Mouse (Mus musculus): ENCODE measurements around the gene B3gnt2. TPM values are rescaled to one million over a fixed set of nuclear protein-coding genes. Genes with fewer than 3 reads are reported as not detected.
A peak's percentile ranks its signal among the peaks of the same experiment; 100 is the strongest.
"Not testable (repeated sequence)": the region's sequence is repeated elsewhere in the genome, so short reads cannot be mapped to it uniquely, and the experiment has no call there.

B3gnt2 gene
- polyA plus RNA-seq, 1 experiment from 2014 or later: 2.0 TPM

DNA sequence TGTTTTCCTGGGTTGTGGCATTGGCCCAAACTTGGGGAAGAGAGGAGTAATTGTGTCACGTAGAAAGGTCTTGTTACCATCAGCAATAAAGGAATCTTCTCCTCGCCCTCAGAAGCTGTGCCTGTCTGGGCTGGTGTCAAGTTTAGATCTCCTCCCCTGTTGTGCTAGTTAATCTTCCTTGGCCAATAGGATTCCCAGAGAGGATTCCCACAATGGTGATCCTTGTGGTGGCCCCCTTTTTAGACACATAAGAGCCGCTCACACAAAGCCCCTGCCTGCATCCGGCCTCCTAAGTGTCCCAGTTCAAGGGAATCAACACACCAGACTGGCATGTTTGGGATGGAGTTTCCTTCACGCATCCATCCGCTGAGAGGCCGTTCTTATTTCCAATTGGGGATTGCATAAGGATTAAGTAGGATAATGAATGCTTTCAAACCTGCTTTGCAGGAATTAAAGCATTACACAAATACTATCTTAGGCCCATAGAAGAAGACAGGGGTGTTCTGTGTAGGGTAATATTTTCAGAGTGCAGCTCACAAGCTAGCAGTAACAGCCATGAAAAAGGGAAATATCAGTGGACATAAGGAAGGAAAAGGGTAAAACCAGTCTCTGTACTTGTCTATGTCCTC lies 118.6 kb downstream of the B3gnt2 start:
- 9% methylated on average over 7 of the region's 7 CpGs for WGBS
- Histone ChIP-seq H3K4me2 (no peak overlapping the region), H3K9ac (no peak overlapping the region), H3K27ac (no peak overlapping the region), H3K9me3 (no peaks in the 10 kb centered on the region), H3K4me3 (no peak overlapping the region), H3K27me3 (replicated peaks) (no peaks in the 10 kb centered on the region), H3K4me1 (no peaks in the 10 kb centered on the region), H3K36me3 (replicated peaks) (no peaks in the 10 kb centered on the region)
- ATAC-seq (replicated peaks): no peak; the same call in 1 of the 2 replicates

DNA sequence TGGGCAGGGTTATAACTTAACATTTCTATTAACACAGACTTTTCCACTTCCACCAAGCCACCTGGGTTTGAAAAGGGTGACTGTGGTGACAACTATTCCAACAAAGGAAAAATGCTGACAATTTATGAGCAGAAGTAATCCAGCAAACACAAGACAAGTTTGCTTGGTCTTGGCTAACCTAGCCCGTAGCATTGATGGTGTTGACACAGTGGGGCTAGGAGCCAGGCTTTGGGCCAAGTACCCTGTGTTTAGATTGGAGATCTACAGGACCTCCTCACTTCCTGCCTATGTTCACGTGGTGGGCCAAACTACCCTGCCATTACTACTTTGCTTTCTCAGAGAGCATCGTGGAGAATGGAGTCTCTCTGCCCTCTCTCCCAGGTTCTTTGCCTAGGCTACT lies 119.3 kb downstream of the B3gnt2 start:
- H3K27ac ChIP-seq: no peak overlapping the region
- WGBS: 63% methylated on average over 3 of the region's 3 CpGs
- no peak for ATAC-seq (replicated peaks)
- no peak overlapping the region for H3K9ac ChIP-seq
- no peaks in the 10 kb centered on the region for H3K9me3 ChIP-seq
- H3K4me2 ChIP-seq: no peak overlapping the region
- no peaks in the 10 kb centered on the region for H3K4me1 ChIP-seq
- no peaks in the 10 kb centered on the region for H3K27me3 ChIP-seq (replicated peaks)
- no peak overlapping the region for H3K4me3 ChIP-seq
- H3K36me3 ChIP-seq (replicated peaks): no peaks in the 10 kb centered on the region

DNA sequence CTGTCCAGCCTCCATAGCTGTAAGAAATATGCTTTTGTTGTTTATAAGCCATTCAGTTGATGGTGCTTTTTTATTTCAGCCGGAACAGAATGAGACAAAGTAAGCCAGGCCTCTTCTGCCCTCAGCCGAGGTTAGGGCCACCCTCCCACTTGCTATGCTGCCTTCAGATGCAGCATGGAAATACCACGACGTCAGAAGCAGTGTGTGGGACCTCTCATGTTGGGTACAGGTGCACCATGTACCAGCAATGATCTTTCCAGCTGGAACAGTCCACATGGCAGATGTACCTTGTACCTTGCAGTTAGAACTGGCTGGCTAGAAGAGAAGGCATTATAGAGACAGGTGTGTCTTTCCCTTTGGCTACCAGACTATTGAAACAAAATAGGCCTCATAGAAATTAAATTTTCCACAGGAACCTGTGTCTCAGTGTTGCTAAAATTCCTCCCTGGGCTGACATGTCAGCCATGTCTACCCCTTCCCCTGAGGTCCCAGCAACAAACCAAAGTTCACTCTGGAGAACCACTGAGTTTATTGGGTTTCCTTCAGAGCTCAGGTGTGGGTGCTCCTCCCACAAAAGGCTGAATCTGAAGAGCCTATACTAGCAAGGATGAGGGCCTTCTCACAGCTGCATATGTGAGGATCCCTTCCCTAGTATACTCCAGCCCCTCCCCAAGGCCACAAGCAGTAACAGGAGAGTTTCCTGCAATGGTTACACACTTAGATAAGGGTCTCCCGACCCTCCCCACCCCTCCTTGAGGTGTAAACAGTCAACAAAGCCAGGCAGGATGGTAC lies 121.1 kb downstream of the B3gnt2 start:
- Histone ChIP-seq H3K4me1 (no peaks in the 10 kb centered on the region), H3K27ac (no peak overlapping the region), H3K9ac (no peak overlapping the region), H3K36me3 (replicated peaks) (no peaks in the 10 kb centered on the region), H3K9me3 (no peaks in the 10 kb centered on the region), H3K4me3 (no peak overlapping the region), H3K4me2 (no peak overlapping the region), H3K27me3 (replicated peaks) (no peaks in the 10 kb centered on the region)
- 85% methylated on average over 5 of the region's 5 CpGs for WGBS
- ATAC-seq (replicated peaks): no peak

- no peaks in the 10 kb centered on the region for H3K36me3 ChIP-seq (replicated peaks)
- H3K4me3 ChIP-seq: no peak overlapping the region
- ATAC-seq (replicated peaks): no peak
- no peaks in the 10 kb centered on the region for H3K27me3 ChIP-seq (replicated peaks)
- no peaks in the 10 kb centered on the region for H3K4me1 ChIP-seq
- no peaks in the 10 kb centered on the region for H3K9me3 ChIP-seq
- WGBS: 79% methylated on average over 7 of the region's 7 CpGs
- no peak overlapping the region for H3K4me2 ChIP-seq
- H3K27ac ChIP-seq: no peak overlapping the region
- no peak overlapping the region for H3K9ac ChIP-seq
Measured at GRCm38 (mm10) chr11:22736521-22737225, 124.1 kb downstream of the B3gnt2 start.

DNA sequence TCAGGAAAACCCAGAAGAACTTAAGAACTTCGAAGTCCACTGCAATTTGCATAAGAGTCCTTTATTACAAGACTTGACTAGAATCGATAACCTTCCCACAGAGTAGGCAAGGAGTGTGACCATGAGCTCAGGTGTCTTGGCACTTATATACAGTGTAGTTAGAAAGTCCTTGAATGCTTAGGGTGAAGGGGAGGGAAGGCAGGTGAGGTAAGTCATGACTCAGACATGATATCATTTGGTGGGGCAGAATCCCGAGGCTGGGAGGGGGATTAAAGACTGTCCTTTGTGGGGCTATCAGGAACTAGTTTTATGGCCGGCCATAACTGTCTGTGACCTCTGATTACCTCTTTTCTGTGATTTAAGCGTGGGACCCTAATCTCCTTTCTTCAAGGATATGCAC lies 125.6 kb downstream of the B3gnt2 start:
- not testable (repeated sequence) for H3K4me1 ChIP-seq; ATAC-seq (replicated peaks); H3K27ac ChIP-seq; H3K27me3 ChIP-seq (replicated peaks); H3K4me3 ChIP-seq; H3K9me3 ChIP-seq; H3K36me3 ChIP-seq (replicated peaks); H3K4me2 ChIP-seq; H3K9ac ChIP-seq
- 82% methylated on average over 5 of the region's 5 CpGs for WGBS

DNA sequence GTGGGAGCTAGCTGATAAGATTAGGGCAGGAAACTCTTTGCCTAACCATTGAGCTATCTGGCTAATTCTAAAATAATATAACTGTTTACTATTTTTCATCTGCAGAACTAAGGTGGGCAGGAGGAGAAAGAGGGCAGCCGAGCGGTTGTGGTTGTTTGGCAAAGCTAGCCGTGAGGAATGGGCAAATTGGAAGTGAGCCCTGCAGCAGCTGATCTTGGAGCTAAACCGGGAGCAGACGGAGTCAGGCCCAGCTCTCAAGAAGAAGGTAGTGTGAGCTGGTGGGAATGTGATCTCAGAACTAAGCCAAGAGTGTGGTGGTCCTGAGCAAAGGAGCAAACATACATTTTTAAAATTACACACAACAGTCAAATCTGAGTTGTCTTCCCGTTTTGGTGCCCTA lies 126.8 kb downstream of the B3gnt2 start:
- Histone ChIP-seq H3K9me3 (no peaks in the 10 kb centered on the region), H3K4me1 (no peaks in the 10 kb centered on the region), H3K27ac (no peak overlapping the region), H3K4me3 (no peak overlapping the region), H3K36me3 (replicated peaks) (no peaks in the 10 kb centered on the region), H3K27me3 (replicated peaks) (no peaks in the 10 kb centered on the region), H3K4me2 (no peak overlapping the region), H3K9ac (no peak overlapping the region)
- no peak for ATAC-seq (replicated peaks)
- WGBS: 93% methylated on average over 6 of the region's 6 CpGs

DNA sequence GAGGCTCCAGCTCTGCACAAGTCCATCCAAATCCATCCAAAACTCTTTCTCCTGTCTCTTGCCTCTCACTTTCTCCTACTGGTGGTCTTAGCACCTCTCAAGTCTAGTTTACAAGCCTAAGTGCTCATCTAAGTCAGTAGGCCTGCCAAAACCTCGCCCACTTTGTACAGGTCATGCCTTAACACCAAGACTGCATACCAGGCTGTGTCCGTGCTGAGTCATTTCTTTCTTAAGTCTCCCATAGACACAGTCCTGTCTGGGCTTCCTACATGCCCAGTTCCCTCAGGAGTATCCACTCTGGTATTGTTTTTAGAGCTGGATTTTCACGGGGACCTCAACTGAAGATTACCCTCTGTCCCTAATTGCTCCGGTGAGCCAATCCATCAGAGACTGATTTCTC lies 127.9 kb downstream of the B3gnt2 start:
- WGBS: 90% methylated on average over 4 of the region's 4 CpGs
- Histone ChIP-seq H3K9me3 (no peaks in the 10 kb centered on the region), H3K4me3 (no peak overlapping the region), H3K4me1 (no peaks in the 10 kb centered on the region), H3K27me3 (replicated peaks) (no peaks in the 10 kb centered on the region), H3K9ac (no peak overlapping the region), H3K27ac (no peak overlapping the region), H3K36me3 (replicated peaks) (no peaks in the 10 kb centered on the region), H3K4me2 (no peak overlapping the region)
- no peak for ATAC-seq (replicated peaks)

DNA sequence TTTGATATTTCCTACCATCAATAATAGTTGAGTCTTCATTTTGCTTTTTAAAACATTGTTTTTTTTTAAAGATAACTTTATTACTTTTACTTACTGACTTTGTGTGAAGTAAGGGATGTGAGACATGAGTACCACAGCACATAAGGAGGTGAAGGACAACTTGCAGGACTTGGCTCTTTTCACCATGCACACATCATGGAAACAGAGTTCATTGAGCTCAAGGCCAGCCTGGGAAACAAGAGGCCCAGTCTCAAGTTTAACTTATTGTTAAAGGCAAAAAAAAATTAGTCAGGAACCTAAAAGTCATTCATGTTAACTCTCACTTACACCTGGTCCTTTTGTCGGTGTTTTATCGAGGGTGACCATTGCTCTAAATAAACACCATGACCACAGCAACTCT lies 137.7 kb downstream of the B3gnt2 start:
- H3K4me3 ChIP-seq: no peak overlapping the region
- 93% methylated on average over 2 of the region's 2 CpGs for WGBS
- H3K36me3 ChIP-seq (replicated peaks): no peaks in the 10 kb centered on the region
- no peak for ATAC-seq (replicated peaks)
- H3K9ac ChIP-seq: no peak overlapping the region
- H3K27me3 ChIP-seq (replicated peaks): no peaks in the 10 kb centered on the region
- no peak overlapping the region for H3K27ac ChIP-seq
- H3K4me1 ChIP-seq: no peaks in the 10 kb centered on the region
- no peak overlapping the region for H3K4me2 ChIP-seq
- no peaks in the 10 kb centered on the region for H3K9me3 ChIP-seq

DNA sequence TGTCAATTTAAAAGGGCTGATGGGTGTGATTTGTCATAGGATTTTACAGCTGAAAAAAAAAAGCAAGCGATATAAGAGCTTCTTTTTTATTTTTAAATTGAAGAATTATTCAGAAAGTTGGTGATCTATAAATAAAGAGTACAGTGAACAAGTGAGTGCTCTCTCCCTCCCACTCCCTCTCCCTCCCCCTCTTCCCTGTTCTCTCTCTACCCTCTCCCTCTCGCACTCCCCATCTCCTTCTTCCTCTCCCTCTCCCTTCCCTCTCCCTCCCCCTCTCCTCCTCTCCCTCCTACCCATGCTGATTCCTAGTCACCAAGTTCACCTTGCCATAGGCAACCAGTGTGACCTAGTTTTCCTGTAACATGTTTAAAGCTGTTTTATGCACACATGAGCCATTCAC lies 140.7 kb downstream of the B3gnt2 start:
- H3K9ac ChIP-seq: no peak overlapping the region
- H3K36me3 ChIP-seq (replicated peaks): no peaks in the 10 kb centered on the region
- no peaks in the 10 kb centered on the region for H3K9me3 ChIP-seq
- H3K27me3 ChIP-seq (replicated peaks): no peaks in the 10 kb centered on the region
- no peak overlapping the region for H3K4me3 ChIP-seq
- H3K4me1 ChIP-seq: no peaks in the 10 kb centered on the region
- 84% methylated on average over 2 of the region's 2 CpGs for WGBS
- no peak overlapping the region for H3K27ac ChIP-seq
- no peak for ATAC-seq (replicated peaks)
- no peak overlapping the region for H3K4me2 ChIP-seq

DNA sequence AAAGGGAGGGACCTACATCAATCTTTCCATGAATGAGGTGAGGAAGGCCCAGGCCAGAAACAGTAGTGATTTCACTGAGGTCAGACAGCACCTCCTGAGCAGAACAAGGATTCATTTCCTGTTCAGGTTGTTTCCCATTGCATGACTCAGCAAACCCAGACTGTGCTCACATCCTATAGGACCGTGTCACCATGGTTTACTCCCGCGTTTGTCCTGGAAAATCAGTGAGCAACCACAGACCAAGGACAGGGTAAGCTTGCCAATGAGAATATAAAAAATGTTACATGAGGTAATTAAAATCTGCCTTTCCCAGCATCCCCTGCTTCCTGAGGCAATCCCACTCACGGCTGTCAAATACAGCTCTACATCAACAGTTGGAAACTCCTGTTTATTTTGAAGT lies 141.2 kb downstream of the B3gnt2 start:
- Histone ChIP-seq H3K9me3 (no peaks in the 10 kb centered on the region), H3K4me1 (no peaks in the 10 kb centered on the region), H3K27me3 (replicated peaks) (no peaks in the 10 kb centered on the region), H3K4me3 (no peak overlapping the region), H3K4me2 (no peak overlapping the region), H3K27ac (no peak overlapping the region), H3K36me3 (replicated peaks) (no peaks in the 10 kb centered on the region), H3K9ac (no peak overlapping the region)
- ATAC-seq (replicated peaks): no peak
- WGBS: 88% methylated on average over 4 of the region's 4 CpGs

GRCm38 (mm10) chr11:22718036-22718435 lies 142.7 kb downstream of the B3gnt2 start:
- ATAC-seq (replicated peaks): no peak
- Histone ChIP-seq H3K27me3 (replicated peaks) (no peaks in the 10 kb centered on the region), H3K4me3 (no peak overlapping the region), H3K27ac (no peak overlapping the region), H3K9me3 (no peaks in the 10 kb centered on the region), H3K4me2 (no peak overlapping the region), H3K9ac (no peak overlapping the region), H3K36me3 (replicated peaks) (no peaks in the 10 kb centered on the region), H3K4me1 (no peaks in the 10 kb centered on the region)
- 98% methylated on average over 7 of the region's 7 CpGs for WGBS

DNA sequence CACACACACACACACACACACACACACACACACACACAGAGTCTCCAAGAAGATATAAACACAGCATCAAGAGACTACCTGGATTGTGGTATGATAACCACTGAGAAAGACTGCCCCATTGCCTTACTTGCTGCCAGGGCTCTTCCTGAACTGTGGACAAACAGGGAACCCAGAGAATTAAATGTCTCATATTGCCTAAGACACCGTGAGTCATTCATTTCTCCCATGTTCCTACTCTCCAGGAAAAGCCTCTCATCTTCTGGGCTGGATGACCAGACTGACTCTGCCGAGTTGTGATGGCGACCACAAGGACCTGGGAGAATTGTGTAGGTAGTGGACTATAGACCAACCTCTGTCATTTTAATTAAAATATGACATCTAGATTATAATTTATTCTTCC lies 149.4 kb downstream of the B3gnt2 start:
- no peak overlapping the region for H3K4me2 ChIP-seq
- 90% methylated on average over 3 of the region's 3 CpGs for WGBS

More for the DNA sequence above, 149.4 kb downstream of the B3gnt2 start:
- Histone ChIP-seq H3K4me1 (no peaks in the 10 kb centered on the region), H3K9ac (no peak overlapping the region), H3K27ac (no peak overlapping the region), H3K4me3 (no peak overlapping the region), H3K9me3 (no peaks in the 10 kb centered on the region), H3K36me3 (replicated peaks) (no peaks in the 10 kb centered on the region), H3K27me3 (replicated peaks) (no peaks in the 10 kb centered on the region)
- 0 out of 2 replicates have a peak, but pooled peaks have one; percentile 25 for ATAC-seq (replicated peaks)
